Mouse (Mus musculus): Measurements from ENCODE around the gene Gm3409. TPM values are rescaled to one million over a fixed set of nuclear protein-coding genes. Genes with fewer than 3 reads are reported as not detected.
A peak's percentile ranks its signal among the peaks of the same experiment; 100 is the strongest.
"Not testable (repeated sequence)": the region's sequence is repeated elsewhere in the genome, so short reads cannot be mapped to it uniquely, and the experiment has no call there.

The Gm3409 gene
- not detected for total RNA-seq (2021)
- long read RNA-seq, experiment 1, result 0 reads
- long read RNA-seq, experiment 2, result 0 reads

GRCm38 (mm10) chr5:146537347-146537746 lies at the start of gene Gm3409:
Gene Gm3409 (plus strand): TSS chr5:146537647.
- H3K4me3 ChIP-seq; intact Hi-C loops (cut with DNase I); H3K27ac ChIP-seq; DNase-seq (ENCODE audit: extremely low spot score in 1 of 2, low spot score in 2 of 2): not testable (repeated sequence)

GRCm38 (mm10) chr5:146488959-146489358 lies 48.5 kb upstream of the Gm3409 start:
- intact Hi-C loops (cut with DNase I); H3K4me3 ChIP-seq; H3K27ac ChIP-seq: not testable (repeated sequence)
- TF ChIP-seq CTCF (IDR thresholded peaks at IDR 0.05), result peak; percentile 45
- DNase-seq (ENCODE audit: extremely low spot score in 1 of 2, low spot score in 2 of 2), result peak; percentile 37 to 44

GRCm38 (mm10) chr5:146491063-146491462 lies 46.4 kb upstream of the Gm3409 start, which contains the start of gene Gm6370:
Gene Gm6370 (plus strand): TSS chr5:146491363.
- H3K27ac ChIP-seq; H3K4me3 ChIP-seq; intact Hi-C loops (cut with DNase I); DNase-seq (ENCODE audit: extremely low spot score in 1 of 2, low spot score in 2 of 2): not testable (repeated sequence)

- intact Hi-C loops (cut with DNase I); H3K27ac ChIP-seq; DNase-seq (ENCODE audit: extremely low spot score in 1 of 2, low spot score in 2 of 2); H3K4me3 ChIP-seq: not testable (repeated sequence)
Measured at GRCm38 (mm10) chr5:146502099-146502498, 35.3 kb upstream of the Gm3409 start, which contains the start of gene 4930449I24Rik. Gene 4930449I24Rik (plus strand): TSS chr5:146502399.

- H3K27ac ChIP-seq; intact Hi-C loops (cut with DNase I); H3K4me3 ChIP-seq; DNase-seq (ENCODE audit: extremely low spot score in 1 of 2, low spot score in 2 of 2): not testable (repeated sequence)
Measured at GRCm38 (mm10) chr5:146513823-146514222, 23.6 kb upstream of the Gm3409 start, which contains the start of gene Gm3402. Gene Gm3402 (plus strand): TSS chr5:146514123.

- intact Hi-C loops (cut with DNase I); H3K27ac ChIP-seq; DNase-seq (ENCODE audit: extremely low spot score in 1 of 2, low spot score in 2 of 2); H3K4me3 ChIP-seq: not testable (repeated sequence)
Measured at GRCm38 (mm10) chr5:146525501-146525900, 11.9 kb upstream of the Gm3409 start, which contains the start of gene Gm3404. Gene Gm3404 (plus strand): TSS chr5:146525801.

- intact Hi-C loops (cut with DNase I); DNase-seq (ENCODE audit: extremely low spot score in 1 of 2, low spot score in 2 of 2); H3K27ac ChIP-seq; H3K4me3 ChIP-seq: not testable (repeated sequence)
Measured at GRCm38 (mm10) chr5:146555836-146556235, 18.4 kb downstream of the Gm3409 start, which contains the start of gene Gm3415. Gene Gm3415 (plus strand): TSS chr5:146556136.

GRCm38 (mm10) chr5:146564259-146564658 lies 26.8 kb downstream of the Gm3409 start:
- H3K4me3 ChIP-seq, result no peak overlapping the region
- intact Hi-C loops (cut with DNase I), result no loop called here
- no peak for DNase-seq (ENCODE audit: extremely low spot score in 1 of 2, low spot score in 2 of 2)
- TF ChIP-seq CTCF (IDR thresholded peaks at IDR 0.05), result peak; percentile 39
- H3K27ac ChIP-seq, result no peak overlapping the region

GRCm38 (mm10) chr5:146567054-146567453 lies 29.6 kb downstream of the Gm3409 start:
- no peak for DNase-seq (ENCODE audit: extremely low spot score in 1 of 2, low spot score in 2 of 2)
- peak; percentile 34 for TF ChIP-seq CTCF (IDR thresholded peaks at IDR 0.05)
- intact Hi-C loops (cut with DNase I), result no loop called here

GRCm38 (mm10) chr5:146570179-146570578 lies 32.7 kb downstream of the Gm3409 start:
- H3K4me3 ChIP-seq; intact Hi-C loops (cut with DNase I); H3K27ac ChIP-seq; DNase-seq (ENCODE audit: extremely low spot score in 1 of 2, low spot score in 2 of 2): not testable (repeated sequence)

More at GRCm38 (mm10) chr5:146567054-146567453, 29.6 kb downstream of the Gm3409 start:
- Histone ChIP-seq H3K27ac (no peak overlapping the region), H3K4me3 (no peak overlapping the region)

- peak in 1 of 2 experiments; percentile 49 for DNase-seq (ENCODE audit: extremely low spot score in 1 of 2, low spot score in 2 of 2)
- not testable (repeated sequence) for H3K4me3 ChIP-seq
- peak overlapping the region; percentile 44 for H3K27ac ChIP-seq
- intact Hi-C loops (cut with DNase I), result loop anchor here (2.0 kb wide), 1 partner anchor 99 kb away; no protein-coding TSS in a partner anchor
Measured at GRCm38 (mm10) chr5:146571830-146572734, 34.6 kb downstream of the Gm3409 start.

- peak; percentile 14 for TF ChIP-seq CTCF (IDR thresholded peaks at IDR 0.05)
- not testable (repeated sequence) for DNase-seq (ENCODE audit: extremely low spot score in 1 of 2, low spot score in 2 of 2); H3K4me3 ChIP-seq; H3K27ac ChIP-seq
- intact Hi-C loops (cut with DNase I), result loop anchor here (2.0 kb wide), 1 partner anchor 98 kb away; no protein-coding TSS in a partner anchor
Measured at GRCm38 (mm10) chr5:146572735-146573042, 35.2 kb downstream of the Gm3409 start.

Measured in left cerebral cortex, adult 2 months (tissue).